Mouse (Mus musculus) layer of hippocampus, adult 9-11 months (tissue): ENCODE results near the gene Tbck.

Experiments
- DNase-seq: peaks from one replicate; pipeline ENCODE4 v3.0.0; 2022

Tbck gene

GRCm38 (mm10) chr3:132871318-132871904, 187.5 kb downstream of the Tbck start:
- peak; percentile 29 for DNase-seq

DNA sequence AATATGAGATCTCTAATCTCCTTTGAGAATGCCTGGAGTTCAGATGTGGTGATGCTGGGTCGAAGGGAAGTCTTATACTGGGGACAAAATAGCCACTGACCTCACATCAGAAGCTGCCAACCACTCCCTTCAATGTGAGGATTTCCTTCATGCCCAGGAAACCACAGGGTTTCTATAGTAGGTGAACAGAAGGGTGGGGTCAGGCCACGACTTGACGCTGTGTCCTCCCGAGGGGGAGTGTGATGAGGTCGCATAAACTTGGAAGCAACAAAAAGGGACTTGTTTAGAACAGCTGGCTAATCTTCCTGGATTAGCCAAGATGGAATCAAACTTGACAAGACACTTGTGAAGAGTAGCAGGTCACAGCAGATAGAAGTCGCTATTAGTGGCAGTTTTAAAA, 189.3 kb downstream of the Tbck start:
- no peak for DNase-seq

DNA sequence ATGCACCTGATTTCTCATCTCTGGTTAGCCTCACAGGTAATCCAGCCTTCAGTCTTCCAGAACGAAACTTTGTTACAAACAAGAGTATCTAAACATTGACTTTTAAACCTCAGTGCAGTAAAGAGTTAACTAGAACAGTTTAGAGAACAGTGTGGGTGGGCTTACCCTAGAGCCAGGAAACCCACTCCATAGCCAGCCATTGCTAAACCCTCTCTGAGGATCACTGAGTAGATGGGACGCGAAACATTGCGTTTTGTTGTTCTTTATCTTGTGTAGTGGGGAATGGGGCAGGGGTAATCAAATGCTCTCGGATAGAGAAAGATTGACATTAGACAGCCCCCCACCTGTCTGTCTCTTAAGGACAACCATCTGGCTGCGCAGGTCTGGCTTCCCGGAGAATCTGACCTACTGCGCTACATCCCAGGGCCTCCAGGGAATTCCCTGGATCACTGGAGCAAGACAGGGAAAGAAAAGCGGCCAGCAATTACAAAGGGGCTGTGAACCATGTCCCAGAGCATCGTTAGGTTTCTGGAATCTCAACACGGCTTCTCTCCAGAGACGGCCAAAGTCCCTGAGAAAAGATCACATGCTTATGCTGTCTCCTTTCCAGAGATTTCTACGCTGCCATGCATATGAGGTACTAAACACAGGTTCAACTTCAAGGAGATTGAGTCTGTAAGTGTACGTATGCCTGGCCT, 192.2 kb downstream of the Tbck start:
- no peak for DNase-seq

DNA sequence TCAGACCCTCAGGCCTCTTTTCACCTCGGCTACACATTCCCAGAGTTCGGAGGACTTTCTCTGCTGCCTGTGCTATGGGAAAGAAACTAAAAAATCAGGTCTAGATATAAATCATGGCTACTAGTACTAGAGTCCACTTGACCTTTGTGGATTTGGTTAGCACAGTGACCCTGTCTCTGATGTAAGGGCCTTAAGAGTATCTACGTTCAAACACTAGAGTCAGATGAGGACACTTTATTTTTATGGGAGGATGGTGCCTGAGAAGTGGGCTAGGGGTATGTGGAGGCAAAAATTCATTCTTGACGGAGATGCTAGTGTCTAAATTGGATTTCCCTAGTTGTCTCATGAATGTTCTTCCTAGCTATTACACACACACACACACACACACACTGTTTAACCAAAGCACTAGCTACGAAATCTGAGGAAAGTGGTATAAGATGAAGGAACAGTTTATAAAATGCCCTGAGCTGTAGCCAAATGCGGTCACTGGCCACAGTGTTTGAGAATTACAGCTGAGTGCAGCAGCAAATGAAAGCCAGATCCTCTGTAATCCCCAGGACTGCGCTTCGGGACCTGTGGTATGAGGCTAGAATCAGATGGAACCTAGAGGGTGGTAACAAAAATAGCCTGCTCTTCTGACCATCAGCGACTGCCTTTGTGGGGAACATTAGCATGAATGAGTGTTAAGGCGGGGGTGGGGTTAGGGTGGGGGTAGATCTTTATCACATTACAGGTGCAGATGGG, 193.2 kb downstream of the Tbck start:
- no peak for DNase-seq

DNA sequence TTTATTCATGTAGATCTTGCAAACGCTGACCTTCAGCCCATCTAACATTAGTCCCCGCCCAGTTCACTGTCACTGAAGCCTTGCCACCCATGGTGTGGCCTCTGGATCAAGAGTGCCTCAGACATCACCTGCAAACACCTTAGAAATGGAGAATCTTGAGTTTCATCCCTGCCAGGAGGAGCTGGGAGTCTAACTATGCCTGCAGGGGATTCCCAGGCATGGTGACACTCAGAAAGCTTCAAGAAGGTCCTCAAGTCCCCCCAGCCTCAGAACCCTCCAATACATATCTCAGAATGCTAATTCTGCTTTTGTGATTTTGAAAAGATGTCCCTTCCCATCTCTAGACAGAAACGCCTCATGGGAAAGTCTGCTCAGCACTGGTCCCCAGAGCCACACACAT, 196.4 kb downstream of the Tbck start:
- no peak for DNase-seq

DNA sequence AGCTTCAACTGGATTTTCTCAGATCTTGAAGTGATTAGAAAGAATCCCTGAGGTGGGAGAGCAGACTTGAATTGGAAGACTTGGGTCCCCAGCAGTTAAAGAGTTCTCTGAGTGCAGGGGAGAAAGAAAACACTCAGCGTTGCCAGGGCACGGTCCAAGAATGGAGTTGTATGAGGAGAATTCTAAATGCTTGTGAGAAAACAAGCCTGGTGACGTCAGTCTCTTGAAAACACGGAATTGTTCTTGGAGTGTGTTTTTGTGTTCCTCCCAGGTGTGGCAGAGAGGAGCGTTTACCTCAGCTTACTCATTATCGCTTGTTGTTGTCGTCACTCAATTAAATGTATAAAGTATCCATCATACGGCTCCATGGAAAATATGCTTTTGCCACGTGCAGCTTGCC, 196.9 kb downstream of the Tbck start:
- no peak for DNase-seq

DNA sequence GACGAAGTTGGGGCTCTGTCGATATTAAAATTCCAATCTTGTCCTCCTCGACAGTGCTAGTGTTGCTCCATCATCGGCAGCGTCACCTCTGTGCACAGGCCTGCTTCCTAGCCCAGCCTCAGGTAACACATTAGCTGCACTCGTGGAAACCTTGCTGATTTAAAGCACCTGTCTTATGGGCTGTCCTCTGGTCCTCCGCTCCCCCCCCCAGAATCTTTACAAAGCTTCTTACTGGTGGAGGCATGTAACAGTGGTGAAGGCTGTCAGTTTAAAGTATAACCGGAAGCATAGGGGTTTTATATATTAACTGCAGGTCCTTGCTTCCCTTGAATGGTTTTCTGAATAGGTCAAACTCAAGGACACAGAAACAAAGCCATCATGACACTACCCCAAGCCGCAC, 199.3 kb downstream of the Tbck start:
- DNase-seq = no peak

DNA sequence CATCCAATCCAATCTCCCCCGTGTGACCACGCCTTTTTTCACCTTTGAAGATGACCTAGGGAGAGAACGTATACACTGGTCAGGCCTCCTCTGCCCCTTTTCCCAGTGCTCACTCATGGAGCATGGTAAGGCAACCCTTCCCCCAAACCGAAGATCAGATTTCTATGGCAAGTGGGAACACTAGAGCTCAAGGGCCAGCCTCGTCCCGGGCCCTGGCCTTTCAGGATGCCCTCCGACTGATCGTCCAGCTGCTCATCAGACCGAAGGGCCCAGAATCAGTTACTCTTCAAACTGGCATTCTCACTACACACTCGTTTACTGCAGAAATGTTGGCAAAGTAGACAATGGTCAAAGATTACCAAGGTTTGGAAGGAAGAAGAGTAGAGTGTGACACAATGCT, 200.5 kb downstream of the Tbck start:
- no peak for DNase-seq

GRCm38 (mm10) chr3:132886419-132887050, 202.6 kb downstream of the Tbck start:
- no peak for DNase-seq

DNA sequence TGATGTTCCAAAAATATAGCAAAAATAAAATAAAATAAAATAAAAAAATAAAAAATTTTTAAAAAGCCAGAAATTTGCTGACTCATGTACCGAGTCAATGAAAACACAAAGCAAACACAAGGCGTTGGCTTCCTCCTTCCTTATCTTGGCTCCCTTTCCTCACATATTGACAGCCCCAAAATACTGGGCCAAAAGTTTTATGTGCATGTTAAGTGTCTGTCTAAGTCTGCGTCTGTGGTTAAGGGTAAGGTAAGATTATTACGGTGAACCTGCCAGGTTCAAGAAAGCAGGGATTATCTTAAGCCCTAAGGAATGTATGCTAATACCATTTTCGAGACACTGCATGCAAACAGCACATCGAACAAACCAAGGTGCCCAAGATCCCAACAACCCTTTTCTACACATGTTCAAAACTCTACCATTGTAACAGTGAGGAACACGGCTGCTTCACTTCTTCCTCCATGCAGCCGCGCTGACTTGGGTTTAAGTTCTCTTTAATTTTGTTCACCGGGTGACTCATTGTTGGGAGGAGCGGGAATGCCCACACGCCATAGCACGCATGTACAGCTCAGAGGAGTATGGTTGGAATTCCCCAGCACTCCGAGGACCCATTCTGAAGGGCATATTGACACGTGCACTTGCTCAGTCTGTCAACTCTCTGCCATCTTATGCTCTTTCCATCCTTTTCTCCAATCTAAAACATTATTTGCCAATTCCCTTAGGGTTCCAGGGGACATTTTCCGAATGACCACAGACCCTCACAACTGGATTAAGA, 203.3 kb downstream of the Tbck start:
- DNase-seq = no peak
